Mouse (Mus musculus): ENCODE data around the gene Dmrta2. TPM values are rescaled to one million over a fixed set of nuclear protein-coding genes. Genes with fewer than 3 reads are reported as not detected.

Gene Dmrta2
- total RNA-seq, 2 experiments from 2014 or later: 0.37 to 0.62 TPM

DNA sequence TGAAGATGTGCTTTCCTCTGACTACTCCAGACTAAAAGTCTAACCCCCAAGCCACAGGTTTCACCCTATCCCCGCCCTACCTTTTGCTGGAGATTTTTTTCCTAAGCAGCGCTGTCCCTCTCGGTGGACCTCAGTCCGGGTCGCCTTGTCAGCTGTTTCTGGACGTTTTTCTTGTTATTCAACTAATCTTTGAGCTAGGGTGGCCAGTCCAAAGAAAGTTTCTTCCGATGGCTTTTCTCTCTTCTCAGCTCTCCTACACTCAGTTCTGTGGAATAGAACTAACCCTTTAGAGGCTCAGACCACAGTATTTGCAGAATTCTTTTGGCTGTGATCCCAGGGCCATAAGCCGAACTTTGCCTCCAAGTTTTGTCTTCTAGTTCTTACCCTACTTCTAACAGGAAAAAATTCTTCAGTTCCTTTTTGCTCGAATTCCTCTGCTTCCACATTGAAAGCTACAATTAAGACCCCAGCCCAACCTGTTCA lies 1.0 kb downstream of the Dmrta2 start:
- DNase-seq (ENCODE audit: low spot score in 2 of 2): no peak

DNA sequence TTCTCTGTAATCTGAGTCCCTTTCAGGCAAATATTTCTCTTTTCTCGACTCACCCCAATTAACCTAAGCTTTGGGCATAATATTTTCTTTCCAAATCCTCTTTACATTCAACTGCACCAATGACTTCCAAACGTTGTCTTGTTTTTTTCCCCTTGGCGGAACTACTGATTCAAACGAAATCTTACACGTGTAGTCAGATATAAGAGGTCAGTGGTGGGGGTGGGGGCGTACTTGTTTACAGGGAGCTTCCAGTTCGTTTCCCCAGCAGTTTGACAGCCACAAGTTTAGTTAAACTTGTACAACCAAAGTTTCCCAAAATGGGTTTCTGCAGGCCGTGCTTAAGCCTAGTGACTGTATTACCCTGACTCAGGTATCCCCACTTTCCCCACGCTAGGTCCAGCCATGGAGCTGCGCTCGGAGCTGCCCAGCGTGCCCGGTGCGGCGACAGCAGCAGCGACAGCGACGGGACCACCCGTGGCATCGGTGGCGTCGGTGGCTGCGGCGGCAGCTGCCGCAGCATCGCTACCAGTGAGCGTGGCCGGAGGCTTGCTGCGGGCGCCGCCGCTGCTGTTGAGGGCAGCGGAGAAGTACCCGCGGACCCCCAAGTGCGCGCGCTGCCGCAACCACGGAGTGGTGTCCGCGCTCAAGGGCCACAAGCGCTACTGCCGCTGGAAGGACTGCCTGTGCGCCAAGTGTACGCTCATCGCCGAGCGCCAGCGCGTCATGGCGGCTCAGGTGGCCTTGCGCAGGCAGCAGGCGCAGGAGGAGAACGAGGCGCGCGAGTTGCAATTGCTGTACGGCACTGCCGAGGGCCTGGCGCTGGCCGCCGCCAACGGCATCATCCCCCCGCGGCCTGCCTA lies 1.8 kb downstream of the Dmrta2 start:
- no peak for DNase-seq (ENCODE audit: low spot score in 2 of 2)

DNA sequence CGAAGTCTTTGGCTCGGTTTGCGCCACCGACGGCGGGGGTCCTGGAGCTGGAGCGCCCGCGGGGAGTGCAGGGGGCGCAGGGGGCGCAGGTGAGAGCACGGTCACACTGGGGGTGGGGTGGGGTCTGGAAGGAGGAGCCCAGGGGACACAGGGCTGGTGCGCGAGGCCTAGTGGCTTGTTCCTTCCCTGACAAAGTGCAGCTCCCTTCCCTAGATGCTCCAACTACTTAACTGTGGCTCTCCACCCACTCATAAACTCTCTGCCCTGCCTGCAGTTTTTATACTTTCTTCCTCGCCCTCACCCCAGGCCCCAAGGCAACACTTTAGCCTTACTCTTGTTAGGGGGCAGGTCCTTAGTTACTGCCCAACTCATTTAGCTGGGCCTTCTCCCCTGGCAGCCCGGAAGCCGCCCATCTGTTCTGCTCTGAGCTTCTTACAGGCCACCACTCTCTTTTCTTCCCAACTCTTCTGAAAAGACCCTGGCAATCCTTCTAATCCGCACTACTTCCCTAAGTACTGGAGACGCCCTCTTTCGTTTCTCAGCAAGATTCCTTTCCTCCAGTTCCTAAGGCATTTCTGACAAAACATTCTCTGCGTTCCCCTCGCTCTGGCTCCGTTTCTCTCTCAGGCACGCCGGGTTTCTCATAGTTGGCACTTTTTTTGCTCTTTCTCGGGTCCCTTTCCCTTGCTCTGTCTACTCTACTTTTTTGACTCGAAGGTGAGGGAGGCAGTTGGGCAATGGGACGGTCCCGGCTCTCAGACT lies 2.6 kb downstream of the Dmrta2 start:
- DNase-seq (ENCODE audit: low spot score in 2 of 2): no peak

DNA sequence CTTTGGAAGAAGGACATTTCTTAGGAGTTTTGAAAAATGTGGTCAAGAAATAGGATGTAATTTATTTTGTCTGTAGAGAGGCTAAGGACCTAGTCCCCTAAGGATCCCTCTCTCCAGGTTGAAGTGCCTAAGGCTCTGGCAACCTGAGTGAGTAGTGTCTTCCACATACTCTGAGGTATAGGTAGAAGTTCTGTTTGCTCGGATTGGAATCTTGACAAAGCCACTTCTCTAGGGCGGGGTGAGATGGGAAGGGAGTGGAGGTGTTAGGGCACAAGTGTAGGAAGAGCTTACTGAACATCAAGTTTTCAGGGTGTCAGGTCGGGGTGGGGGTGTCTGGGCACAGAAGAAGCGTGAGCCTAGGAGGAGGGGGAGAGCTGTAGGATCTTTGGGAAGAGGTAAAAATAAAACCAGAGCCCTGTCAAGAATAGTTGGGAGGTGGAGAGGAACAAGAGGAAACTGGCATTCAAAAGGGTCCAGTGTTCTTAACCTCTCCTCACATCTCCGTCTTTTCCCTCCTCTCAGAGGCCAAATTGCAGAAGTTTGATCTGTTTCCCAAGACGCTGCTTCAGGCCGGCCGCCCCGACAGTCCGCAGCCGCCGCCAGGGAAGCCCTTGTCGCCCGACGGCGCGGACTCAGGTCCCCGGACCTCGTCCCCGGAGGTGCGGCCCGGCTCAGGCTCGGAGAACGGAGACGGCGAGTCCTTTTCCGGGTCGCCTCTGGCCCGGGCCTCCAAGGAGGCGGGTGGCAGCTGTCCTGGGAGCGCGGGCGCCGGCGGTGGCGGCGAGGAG lies 3.4 kb downstream of the Dmrta2 start:
- no peak for DNase-seq (ENCODE audit: low spot score in 2 of 2)

DNA sequence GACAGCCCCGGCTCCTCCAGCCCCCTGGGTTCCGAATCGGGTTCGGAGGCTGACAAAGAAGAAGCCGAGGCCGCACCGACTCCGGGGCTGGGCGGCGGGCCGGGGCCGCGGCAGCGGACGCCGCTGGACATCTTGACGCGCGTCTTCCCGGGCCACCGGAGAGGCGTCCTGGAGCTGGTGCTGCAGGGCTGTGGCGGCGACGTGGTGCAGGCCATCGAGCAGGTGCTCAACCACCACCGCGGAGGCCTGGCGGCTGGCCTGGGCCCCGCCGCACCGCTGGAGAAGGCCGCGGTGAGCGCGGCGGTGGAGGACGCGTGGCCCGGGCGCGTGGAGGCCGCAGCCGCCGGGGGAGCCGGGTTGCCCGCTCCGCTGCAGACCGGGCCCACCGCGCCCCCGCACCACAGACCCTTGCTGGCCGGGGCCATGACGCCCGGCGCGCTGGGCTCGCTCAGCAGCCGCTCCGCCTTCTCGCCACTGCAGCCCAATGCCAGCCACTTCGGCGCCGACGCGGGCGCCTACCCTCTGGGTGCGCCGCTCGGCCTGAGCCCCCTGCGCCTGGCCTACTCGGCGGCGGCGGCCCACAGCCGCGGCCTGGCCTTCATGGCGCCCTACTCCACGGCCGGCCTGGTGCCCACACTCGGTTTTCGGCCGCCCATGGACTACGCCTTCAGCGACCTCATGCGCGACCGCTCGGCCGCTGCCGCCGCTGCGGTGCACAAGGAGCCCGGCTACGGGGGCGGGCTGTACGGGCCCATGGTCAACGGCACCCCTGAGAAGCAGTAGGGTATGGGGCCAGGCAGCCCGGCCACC lies 4.2 kb downstream of the Dmrta2 start:
- DNase-seq (ENCODE audit: low spot score in 2 of 2): no peak

DNA sequence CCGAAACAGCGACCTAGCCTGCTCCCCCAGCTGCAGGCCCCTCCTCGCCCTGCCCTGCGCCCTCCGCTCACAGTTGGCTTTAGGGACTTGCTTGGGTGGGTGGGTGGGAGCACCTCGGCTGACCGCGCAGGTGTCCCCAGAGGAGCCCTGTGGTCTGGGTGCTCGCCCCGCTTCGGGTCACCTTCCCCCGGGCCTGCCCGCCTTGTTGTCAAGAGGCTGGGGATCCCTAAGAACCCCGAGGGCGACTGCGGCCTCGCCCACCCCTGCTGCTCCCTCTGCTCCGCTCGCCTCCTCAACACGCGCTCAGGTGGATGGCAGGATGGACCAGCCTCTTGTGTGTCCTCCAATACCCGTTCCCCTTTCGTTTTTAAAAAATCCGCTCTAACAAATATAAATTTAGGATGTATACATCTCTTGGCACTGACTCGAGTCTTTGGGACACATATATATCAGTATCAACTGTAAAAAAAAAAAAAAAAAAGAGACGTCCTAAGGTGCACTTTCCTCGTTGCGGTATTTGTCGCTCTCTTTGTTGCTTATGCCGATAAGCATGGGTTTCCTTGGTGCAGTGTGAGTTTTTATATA lies 4.9 kb downstream of the Dmrta2 start:
- no peak for DNase-seq (ENCODE audit: low spot score in 2 of 2)

DNA sequence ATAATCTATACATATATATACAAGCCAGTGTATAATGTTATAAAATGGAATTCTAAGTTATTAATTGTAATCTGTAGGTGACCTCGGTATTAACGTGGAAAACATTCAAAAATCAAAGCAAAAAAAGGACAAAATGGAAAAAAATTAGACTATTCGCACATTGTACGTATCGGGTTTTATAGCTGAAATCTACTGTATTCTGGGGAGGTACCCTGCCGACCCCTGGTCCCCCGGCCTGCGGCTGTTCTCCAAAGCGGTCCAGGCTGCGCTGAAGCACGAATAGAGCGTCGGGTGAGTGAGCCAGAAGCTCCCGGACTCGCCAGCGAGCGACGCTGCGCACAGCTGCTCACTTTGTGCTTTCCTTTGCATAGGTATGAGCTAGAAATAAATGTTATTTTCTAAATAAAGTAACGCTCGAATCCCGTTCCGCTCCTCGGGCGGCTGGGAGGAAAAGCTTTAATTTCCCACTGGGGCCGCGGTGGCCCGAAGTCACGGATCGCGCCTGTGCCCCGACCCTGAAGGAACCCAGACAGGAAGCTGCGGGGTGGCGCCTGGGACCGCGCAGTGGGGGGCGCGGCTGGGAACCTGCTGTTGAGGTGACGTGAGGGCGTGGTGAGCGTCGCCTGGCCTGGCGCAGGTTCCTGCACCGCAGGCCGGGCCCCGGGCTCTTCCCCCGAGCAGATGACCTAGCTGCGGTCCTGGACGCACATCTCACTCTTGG lies 5.6 kb downstream of the Dmrta2 start:
- DNase-seq (ENCODE audit: low spot score in 2 of 2): no peak

DNA sequence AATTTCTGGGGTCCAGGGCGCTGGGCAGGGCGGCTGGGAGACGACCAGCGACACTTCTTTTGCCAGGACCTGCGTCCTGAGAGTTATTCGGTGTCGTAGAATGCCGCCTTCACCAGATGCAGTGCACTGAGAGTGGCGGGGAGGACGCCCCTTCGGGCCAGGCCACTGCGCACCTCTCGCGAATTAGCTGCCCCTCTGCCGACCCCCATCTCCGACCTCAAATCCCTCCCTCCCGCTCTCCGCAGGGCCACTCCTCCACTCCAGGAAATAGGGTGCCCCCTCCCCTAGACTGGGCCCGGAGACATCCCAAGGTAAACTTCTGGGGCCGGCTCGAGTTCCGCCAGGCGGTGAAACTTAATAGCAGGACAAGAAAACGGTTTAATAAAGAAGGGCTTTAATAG lies 6.2 kb downstream of the Dmrta2 start:
- no peak for DNase-seq (ENCODE audit: low spot score in 2 of 2)

DNA sequence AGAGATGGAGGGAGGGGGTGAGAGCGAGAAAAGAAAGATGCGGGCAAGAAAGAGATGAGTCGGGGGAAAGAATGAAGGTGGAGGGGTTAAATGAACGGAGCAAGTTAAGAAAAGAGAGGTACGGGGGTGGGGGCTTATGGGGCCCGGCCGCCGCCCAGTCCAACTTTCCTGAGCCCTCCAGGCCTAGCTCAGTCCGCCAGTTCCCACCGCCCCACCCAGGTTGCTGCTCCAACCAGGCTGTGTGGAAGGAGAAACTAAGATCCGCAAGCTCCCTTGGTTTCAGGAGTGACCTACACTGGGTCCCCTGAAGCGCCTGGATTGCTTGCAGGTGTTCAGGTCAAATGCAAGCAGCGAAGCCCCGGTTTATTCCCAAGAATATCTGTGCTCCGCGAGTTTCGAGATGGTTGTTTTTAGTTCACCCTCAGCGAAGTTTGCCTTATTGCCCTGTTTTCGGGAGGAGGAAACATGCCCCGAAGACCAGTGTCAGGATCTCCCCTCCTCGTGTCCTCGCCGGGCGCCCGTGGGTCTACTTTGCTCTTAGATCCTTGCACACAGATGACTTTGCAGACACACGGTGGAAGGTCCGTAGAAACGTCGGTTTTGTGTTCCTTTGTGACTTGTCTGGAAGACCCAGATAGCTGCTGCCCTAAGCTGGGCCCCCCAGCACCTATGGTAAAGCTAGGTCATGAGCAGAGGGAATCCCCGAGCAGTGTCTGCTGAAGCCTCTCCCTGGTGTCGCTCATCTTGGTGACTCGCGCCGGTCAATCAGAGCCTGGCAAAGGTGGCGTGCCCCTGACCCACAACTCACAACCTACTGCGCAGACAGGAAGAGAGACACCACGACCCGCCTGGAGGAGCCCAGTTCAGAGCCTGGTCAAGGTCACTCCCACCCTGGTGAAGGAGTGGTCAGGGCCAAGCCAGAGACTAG lies 6.9 kb downstream of the Dmrta2 start:
- no peak for DNase-seq (ENCODE audit: low spot score in 2 of 2)

DNA sequence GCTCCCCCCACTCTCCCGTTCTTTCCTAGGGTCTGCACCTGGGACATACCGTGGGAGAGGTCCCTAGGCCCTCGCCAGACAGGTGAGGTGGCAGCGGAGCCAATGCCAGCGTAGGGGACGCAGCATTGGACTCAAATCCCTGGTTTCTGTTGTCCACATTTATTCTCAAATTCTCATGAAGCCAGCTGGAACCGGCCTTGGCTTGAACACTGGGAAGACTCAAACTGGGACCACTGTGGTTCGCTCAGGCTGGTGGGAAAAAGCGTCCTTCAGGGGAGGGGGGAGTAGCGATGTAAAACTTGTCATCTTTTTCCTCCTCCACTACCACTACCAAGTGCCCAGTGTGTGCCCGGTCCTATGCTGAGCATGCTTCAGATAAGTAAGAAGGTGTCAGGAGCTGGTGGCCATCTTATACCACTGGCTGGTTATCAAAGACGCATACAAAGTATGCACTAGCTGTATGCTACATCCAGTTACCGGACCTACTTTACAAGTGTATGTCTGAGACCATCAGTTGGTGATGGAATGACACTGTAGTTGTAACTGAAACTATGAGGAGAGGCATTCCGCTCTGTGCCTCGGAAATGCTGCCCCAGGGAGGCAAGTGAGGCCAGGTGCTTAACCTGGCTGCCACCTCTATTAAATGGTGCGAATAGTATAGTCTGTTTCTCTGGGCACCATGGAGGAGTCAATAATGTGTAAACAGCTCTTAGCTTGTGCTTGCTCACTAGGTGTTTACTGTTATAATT lies 7.7 kb downstream of the Dmrta2 start:
- DNase-seq (ENCODE audit: low spot score in 2 of 2): no peak

DNA sequence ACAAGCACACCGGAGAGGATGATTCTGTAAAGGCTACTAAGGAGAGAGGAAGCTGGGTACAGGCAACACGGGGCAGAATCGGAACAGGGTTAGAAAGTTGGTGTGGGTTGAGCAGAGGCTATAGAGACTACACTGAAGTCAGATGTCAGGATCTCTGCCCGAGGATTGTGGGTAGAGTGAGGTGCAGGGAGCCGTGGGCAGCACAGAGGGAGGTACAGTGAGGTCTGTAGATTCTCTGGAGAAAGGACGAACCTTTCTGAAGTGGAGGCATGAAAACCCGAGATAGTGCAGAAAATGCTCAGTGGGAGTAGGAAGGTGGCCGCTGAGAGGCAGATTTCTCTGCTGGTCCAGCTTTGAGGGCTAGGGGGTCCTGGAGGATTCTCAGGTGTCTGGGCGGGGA lies 8.4 kb downstream of the Dmrta2 start:
- DNase-seq (ENCODE audit: low spot score in 2 of 2): no peak

DNA sequence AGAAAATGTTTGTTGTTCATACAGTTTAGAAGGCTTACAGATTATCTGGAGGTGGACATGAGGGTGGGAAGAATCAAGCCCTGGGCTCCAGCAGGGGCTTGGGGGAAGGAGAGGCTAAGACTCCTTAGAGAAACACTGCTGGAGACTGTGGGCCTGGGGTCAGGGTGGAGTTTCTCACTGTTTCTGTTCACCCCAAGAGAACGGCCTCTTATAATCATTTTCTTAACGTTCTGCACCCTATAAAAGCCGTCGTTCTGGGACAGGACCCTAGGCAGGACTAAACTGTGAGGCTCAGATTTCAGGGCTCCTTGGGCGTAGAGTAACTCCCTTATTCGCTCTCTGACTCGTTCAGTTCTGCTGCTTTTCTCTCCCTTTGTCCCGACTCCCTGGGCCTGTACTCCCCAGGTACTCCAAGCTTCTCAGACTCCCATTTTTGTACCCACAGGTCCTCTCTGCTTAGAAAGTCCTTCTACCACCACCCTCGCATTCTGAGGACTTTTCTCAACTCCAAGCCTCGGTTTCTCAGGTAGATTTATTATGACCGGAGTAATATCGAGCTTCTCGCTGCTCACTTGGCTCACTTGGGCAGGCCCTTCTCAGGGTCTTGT lies 9.0 kb downstream of the Dmrta2 start:
- no peak for DNase-seq (ENCODE audit: low spot score in 2 of 2)

DNA sequence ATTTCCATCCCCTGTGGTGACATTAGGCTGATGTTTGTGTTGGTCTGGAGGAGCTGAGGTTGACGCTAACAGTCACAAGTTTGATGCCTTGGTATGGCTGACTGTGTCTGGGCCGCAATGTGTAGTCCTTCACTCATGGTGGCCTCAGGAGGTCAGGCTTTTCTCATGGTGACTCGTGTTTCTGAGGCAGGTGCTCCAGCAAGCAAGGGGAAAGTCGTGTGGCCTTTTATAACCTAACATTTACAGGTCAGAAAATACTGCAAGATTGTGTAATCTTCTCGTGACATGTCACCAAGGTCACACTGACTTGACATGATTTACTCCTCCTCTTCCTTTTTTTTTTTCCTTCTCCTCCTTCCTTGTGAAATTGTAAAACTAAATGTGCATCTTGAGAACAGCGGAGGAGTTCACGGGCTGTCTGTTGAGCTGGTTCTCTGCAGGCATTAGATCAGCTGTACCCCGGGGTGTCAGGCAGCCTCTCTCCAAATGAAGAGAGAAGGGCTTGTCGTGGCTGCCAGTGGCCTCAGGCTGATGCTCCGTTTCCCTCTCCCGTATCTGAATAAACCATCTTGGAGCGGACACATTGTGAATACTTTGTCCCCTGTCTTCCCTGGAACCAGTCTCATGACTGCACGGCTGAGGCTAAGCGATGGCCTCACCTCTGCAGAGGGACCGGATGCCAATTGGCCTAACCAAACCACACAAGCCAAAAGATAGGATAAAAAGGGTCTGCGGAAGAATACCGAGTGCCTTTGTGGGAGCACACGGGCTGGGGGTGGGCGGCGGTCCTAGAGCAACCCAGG lies 9.9 kb downstream of the Dmrta2 start:
- no peak for DNase-seq (ENCODE audit: low spot score in 2 of 2)

DNA sequence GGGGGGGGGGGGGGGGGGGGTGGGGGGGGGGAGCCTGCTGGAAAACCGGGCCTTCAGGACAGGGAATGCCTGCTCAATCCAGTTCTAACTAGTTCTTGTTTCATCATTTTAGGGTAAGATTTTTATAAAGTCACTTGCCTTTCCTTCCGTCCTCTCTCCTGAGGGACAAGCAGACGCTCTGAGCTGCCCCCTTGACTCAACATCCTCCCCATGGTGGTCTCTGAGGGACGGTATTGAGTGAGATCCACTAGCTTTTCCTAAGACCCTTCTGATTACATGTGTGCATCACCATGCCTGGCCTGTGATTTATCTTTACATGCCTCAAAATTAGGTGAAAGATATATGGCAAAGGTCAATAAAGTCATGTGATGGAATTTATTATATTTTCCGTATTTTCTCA lies 10.6 kb downstream of the Dmrta2 start:
- no peak for DNase-seq (ENCODE audit: low spot score in 2 of 2)

DNA sequence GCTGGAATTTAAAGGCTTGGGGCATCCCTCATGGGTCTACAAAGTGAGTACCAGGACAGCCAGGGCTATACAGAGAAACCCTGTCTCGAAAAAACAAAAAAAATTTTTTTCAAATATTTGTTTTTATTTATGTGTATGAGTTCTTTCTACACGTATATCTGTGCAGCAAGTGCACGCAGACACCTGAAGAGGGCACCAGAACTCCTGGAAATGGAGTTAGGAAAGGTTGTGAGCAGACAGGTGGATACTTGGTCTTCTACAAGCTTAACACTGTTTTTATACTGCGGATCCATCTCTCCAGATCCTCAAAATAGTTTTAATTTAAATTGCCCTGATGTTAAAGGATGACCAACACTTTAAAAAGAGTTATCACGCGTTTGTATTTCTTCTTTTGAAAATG lies 11.4 kb downstream of the Dmrta2 start:
- DNase-seq (ENCODE audit: low spot score in 2 of 2): no peak

DNA sequence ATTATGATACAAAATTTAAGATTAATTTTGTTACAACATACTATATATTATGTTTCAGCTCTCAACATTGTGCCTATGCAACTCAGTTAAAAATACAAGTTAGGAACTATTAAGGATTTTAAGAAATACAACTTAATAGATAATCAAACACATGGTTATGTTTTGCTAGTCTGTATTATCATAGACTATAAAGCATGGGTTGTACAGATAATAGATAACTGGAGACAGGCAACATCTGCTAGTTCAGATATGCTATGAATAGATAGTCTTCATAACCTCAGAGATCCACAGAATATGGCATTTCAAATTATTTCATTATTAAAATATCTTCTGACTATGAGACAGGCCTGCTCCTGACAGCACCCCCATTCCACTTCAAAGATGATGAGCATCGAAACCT lies 28.2 kb downstream of the Dmrta2 start:
- DNase-seq (ENCODE audit: low spot score in 2 of 2): no peak

DNA sequence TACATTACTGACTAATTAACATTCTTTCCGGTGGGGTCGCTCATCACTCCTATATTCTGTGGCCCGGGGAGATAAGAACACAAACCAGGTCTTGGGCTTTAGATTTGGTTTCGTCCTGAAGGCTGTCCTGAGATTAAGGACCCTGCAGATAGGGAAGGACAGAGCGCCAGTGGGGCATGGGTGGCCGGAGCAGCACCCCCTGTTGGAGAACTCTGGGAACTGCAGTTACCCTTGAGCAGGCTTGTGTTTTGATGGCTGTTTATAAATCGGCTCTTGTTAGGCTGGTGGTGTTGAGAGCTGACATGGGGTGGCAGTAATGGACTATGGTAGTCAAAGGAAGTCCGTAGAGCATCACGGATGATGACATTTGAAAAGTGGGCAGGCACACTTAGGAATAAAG lies 41.3 kb downstream of the Dmrta2 start:
- DNase-seq (ENCODE audit: low spot score in 2 of 2): no peak
